Mouse (Mus musculus): ENCODE measurements around the gene Vcl.

Gene Vcl

DNA sequence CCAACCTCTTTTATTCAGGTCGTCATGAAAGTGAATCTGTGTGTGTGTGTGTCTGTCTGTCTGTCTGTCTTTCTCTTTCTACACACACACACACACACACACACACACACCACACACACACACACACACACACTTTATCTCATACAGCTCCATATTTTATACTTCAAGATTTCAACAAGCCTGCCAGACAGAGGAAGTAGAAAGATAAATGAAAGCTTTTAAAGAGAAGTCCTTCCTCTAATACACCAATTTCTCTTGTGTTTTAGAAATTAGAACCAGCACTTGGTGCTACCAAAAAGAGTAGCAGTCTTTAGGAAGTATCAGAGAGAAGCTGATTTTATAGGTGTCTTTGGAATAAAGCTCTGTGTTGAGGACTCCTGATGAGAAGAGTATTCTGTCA is 9.7 kb downstream of the Vcl start:
- DNase-seq (ENCODE audit: low read depth, low spot score), result no peak

DNA sequence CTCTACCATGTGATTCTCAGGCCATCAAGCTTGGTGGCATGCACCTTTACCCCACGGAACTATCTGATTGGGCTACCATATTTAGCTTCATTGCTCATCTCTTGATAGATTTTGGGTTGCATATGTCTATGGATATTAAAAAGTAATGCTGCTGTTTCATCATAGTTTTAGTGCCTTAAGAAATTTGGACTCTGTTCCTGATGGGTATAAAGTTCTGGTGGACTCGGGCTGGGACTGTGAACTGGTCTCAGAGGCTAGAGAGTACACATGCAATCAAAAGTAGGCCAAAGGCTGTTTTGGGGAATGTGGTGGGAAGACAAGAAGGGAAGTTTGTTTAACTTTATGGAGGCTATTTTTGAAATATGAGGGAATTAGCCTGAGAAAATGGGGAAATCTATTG is 16.1 kb downstream of the Vcl start:
- DNase-seq (ENCODE audit: low read depth, low spot score), result no peak

DNA sequence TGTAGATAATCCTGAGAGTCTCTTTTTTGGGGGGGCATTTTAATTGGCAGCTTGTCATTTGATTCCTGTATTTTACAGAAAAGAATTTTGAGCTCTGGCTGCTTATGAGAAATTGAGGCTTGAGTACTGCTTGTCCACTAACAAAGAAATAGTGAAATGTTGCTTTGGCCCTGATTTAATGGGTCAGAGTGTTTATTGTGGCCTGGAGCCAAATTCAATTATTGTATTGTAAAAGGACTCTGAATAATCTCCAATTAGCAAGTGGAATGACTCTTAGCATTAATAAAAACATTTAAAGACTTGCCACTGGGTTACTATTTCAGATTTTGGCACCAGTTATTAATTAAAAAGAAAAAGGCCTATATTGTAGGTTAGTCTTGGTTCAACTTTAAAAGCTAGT is 26.8 kb downstream of the Vcl start:
- no peak for DNase-seq (ENCODE audit: low read depth, low spot score)

DNA sequence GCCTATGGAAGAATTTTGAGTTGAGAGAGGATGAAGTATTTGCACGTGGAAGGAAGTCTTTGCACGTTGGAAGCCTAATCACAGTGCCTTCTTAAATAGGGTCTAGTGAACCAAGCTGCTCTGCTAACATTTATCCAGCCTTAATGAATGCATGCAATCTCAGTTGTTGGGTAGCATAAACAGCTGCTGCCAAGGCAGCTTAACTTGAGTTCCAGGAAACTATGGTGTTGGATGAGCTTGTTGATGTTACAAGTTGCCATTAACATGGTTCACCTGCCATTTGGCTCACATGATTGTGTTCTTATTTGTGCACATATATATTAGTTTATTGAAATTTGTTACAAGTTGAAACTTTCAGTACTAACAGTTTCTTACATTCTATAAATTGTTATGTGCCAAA is 29.8 kb downstream of the Vcl start:
- DNase-seq (ENCODE audit: low read depth, low spot score), result no peak

DNA sequence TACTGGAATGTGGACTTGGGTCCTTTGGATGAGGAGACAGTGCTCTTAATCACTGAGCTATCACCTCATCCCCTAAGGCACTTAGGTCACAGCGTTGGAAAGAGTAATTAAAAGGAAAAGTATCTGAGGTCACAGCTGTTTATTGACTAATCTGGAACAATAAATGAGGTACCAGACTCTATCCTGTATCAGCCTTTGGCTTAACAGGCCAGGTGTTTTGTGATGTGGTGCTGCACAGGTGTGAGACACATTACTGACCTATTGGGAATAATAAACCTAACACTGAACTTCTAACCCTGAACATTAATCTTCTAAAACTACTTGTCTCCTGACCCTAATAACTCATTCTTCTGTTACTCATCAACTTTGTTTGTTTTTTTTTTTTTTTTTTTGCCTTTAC is 33.3 kb downstream of the Vcl start:
- DNase-seq (ENCODE audit: low read depth, low spot score), result no peak

DNA sequence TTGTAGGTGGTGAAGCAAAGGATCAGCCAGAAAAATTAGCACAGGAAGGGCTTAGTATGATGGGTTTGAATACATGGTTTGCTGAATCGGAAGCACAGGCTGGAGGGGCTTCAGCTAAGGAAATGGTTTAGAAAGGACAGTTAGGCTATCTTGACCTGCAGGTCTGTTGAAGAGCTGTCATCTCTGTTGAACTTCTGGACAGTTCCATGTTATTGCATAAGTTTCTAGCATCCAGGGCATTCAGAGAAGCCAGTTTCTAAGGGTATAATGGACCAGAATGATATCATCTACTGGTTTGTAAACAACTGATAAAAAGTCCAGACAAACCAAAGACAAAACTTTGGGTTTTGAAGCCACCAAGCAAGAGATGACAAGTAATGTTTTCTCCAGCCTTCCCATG is 33.7 kb downstream of the Vcl start:
- no peak for DNase-seq (ENCODE audit: low read depth, low spot score)

DNA sequence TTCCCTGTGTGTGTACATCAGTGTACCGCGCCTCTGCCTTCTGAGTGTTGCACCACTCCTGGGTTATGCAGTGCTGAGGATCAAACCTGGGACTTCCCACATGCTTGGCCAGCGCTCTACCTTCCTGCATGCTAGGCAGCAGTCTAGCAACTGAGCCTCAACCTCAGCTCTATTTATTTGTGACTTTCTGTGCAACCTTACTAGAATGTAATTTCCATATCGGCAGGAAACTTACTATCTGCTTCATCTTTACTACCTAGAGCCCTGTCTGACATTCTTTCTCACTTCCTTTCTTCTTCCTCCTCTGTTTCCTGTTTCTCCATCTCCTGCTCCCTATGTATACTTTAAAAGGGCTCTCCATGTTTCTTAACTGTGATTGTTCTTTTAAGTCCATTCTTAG is 34.7 kb downstream of the Vcl start:
- no peak for DNase-seq (ENCODE audit: low read depth, low spot score)

DNA sequence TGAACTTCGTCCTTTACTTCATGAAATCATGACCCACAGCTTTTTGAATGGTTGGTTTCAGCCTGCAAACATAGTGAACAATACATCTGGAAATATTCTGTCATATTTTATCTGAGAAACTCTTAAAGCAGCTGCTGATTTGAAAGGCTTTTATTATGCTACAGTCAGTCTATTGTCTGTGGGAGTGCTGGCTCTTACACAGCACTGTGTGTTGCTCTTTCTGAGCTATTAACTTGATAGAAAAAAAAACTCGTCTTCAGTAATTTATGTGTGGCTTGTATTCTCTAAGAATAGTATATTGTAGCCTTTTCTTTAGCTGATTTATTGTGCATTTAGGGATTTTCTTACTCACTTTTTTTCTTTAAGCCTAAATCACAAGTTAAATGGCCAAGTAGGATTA is 35.1 kb downstream of the Vcl start:
- DNase-seq (ENCODE audit: low read depth, low spot score), result no peak

DNA sequence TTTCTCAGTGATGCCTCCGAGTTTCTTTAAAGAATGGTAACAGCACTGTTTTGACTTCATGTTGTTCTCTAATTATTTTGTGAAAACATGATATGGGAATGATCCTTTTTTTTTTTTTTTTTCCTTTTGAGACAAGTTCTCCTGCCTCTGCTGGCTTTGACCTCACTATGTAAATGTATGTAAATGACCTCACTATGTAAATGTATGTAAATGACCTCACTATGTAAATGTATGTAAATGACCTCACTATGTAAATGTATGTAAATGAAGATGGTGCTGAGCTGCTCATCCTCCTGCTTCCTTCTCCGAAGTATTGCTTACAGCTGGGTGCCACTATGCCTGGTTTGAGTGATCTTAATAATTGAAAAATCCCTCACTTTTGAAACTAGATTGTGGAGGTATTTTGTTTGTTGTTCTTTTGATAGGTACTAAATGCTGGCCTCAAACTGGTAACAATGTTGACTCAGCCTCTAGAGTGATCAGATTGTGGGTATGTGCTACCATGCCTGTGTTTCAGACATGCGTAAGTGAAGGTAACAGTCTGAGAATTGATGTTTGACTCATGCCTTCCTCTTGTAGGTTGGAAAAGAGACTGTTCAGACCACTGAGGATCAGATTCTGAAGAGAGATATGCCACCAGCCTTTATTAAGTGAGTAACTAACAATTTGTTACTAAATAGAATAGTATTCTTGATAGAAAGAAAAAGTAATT is 37.9 kb downstream of the Vcl start:
- no peak for DNase-seq (ENCODE audit: low read depth, low spot score)

DNA sequence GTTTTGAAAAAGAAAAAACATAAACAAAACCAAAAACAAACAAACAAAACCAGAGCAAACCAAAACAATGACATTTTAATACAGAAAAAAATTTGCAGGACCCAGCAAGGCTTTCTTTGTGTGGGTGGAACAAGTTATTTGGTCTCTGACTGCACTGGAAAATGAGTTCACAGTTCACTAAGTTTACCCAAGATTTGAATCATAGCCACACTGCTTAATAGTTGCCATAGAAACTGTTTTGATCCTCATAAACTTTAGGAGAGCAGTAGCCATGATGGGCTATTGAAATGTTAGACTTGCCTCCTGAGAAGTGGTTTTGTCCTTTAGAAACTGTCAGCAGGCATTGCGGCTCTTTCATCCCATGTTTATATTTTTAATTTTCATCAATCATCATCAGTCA is 39.9 kb downstream of the Vcl start:
- no peak for DNase-seq (ENCODE audit: low read depth, low spot score)

DNA sequence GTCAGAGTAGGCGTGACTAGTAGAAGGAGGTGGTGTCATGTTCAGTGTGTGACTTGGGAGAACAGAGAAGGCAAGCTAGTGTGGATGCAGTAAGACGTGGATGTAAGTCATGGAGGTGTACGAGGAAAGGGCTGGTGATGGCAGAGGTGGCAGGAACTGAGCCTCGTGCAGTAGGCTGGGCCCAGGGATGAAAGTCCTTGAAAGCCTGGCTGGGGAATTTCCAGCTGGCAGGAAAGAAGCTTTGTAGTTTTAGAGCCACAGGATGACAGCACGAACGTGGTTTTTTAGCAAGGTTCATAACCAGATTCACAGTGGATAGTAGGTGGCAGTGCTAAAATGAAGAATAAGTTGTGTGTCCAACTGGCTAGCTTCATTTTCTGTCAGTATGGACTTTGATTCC is 41.2 kb downstream of the Vcl start:
- DNase-seq (ENCODE audit: low read depth, low spot score), result peak; percentile 56

DNA sequence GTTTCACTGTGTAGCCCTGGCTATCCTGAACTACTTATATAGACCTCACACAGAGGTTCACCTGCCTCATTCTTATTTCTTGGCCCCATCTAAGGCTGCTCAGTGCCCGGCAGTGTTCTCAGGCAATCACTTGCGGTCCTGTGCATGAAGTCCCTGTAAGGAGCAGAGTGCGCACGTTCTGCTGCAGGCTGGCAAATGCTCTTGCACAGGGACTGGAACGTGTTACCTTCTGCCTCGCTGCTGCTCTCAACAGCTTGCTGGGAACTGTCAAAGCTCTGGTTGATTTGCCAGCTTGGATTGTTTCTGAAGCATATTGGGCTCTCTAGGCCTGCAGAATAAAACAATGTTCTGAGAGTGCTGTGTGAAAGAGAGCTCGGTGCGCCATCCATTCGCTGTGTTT is 41.7 kb downstream of the Vcl start:
- peak; percentile 92 for DNase-seq (ENCODE audit: low read depth, low spot score)

DNA sequence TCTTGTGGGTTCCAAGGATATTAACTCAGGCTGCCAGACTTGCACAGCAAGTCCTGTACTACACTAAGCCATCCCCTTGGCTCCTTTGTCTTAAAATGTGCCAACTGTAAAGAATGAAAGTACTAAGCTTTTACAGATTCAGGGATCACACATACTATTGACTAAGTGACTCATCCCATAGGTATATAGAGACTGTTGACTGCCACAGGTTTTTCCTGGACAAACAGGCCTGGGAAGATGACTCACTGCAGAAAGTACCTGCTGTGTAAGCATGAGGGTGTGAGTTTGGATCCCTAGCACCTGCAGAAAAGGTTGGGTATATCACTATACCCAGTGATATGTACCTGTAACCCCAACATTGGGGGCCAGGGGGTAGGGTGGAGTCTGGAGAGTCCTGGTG is 44.6 kb downstream of the Vcl start:
- DNase-seq (ENCODE audit: low read depth, low spot score), result no peak

DNA sequence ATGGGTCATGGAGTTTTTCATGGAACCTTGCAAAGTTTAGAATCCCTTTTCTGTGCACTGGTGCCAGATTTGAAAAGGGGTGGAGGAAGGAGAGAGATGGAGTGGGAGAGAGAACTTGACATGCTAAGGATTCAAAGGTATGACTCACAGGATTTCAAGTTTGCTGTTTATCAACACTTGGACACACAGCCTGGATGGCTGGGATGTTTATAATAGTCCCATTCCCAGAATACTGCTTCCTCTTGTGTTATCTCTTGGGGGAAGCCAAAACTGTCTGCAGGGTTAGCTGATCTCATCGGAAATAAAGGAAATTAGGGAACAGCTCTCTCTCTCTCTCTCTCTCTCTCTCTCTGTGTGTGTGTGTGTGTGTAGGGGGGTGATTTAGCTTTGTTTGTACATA is 47.5 kb downstream of the Vcl start:
- peak; percentile 22 for DNase-seq (ENCODE audit: low read depth, low spot score)

DNA sequence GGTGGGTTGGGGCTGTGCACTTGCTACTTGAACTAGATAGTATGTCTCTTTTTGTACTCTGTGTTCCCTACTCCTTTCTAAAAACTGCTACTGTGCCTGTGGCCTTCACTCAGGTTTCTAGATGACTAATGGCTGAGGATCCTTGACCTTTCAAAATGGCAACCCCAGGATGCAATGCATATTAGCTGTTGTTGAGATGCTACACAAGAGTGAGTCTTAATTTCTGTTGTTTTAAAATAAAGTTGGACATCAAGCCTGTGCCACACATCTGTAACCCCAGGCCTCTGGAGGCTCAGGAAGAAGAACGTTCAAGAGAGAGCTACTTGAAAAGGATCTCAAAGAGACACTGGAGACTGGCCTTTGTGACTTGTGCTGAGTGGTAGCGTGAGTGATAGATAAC is 48.5 kb downstream of the Vcl start:
- no peak for DNase-seq (ENCODE audit: low read depth, low spot score)

DNA sequence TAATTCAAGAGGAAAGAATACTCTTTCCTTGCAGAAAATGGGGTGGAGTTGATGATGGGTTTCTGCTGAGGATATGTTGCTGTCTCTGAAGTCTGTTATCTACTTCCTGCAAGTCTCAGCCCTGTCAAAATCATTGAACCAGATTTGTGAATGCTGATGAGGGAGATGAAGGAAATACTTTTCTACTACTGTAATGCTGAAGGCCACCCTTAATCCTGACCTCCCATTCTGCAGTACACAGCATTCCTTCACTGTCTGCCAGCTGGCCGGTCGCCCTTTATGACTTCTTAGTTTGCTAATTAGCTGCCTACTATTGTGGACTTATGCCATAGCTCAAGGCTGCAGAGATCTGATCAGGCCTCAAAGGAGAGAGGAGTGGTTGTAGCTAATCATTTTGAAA is 54.6 kb downstream of the Vcl start:
- DNase-seq (ENCODE audit: low read depth, low spot score), result peak; percentile 60

DNA sequence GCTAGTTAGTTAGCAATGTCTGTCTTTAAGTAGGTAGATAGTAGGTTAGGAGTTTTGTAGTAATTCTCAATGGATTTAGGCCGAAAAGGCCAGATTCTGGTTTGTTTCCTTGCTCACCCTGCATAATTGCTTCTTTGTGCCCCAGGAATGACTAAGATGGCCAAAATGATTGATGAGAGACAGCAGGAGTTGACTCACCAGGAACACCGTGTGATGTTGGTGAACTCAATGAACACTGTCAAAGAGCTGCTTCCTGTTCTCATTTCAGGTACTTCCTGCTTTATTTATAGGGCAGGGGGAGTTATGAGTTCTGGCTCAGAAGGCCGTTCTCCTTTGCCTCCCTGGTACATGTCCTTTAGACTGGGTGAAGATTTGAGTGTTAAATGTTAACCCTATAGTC is 56.3 kb downstream of the Vcl start:
- no peak for DNase-seq (ENCODE audit: low read depth, low spot score)

DNA sequence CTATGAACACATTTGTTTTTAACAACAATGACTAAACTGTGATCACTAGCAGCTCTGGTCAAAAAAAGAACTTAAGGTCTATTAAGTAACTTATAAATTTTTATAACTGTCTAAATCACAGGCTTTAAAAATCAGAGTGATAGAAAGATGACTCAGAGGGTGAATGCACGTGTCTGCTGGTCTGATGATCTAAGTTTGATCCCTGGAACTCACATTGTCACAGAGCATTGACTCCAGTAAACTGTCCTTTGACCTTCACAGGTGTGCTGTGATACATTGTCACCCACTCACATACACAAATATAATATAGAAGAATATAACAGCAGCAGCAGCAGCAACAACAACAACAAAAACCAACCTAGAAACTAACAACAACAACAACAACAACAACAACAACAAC is 62.3 kb downstream of the Vcl start:
- DNase-seq (ENCODE audit: low read depth, low spot score), result no peak

DNA sequence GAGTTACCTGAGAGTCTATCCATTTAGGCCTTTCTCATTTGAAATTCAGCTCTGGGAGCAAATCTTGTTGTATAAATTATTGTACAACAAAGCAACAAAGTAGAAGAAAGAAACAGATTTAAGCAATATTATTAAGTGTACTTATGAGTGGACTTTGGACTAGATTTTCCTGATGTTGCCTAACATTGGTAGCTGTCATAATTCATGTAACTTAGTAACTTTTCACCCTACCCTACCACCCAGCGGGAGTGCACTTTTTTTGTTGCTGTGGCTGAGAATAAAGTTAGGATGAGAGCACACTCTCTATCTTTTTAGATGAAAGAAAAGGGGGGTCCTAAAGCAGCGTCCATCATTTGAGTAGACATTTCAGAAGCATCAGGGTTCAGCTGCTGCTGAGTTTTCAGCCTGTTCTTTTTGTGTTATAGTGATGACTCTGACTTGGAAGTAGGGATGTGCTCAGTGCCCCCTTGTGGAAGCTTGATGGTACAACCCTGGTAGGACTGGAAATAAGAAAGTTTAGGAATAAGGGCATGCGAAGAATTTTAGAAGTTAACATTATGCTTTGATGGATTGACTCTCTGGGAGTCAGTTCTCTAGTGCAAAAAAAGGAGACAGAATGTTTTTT is 64.0 kb downstream of the Vcl start:
- DNase-seq (ENCODE audit: low read depth, low spot score), result peak; percentile 84

DNA sequence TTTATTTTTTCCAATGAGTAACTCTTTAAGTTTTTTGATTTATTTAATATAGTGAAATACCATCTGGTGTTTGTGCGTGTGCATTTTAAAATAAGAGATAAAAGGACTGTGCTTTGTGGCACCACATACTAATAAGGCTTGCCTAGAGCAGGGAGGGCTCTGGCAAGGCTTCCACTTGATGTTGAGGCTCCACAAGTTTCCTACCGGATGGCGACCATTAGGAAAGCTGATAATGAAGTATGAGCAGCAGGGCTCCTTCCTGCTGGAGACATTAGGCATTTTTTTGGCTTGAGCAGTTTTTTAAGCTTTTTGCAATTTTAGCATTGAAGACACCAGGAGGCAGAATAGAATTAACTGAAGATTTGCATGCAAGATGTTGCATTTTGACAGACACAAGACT is 65.3 kb downstream of the Vcl start:
- no peak for DNase-seq (ENCODE audit: low read depth, low spot score)

DNA sequence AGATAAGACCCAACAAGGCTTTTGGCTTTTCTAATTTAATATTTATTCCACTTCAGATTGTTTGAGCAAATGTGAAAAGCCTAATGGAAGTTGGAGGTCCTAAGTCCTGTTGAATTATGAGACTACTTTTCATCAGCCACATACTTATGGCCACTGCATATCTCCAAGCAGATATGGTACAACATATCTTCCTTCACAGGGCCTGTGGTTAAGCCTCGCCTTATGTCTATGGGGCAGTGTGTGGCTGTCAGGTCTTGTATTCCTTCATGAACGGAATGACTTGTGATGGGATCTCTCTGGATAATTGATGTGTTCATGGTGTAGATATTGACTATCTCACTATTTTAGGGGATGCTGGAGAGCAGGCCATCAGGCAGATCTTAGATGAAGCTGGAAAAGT is 66.3 kb downstream of the Vcl start:
- DNase-seq (ENCODE audit: low read depth, low spot score), result no peak

DNA sequence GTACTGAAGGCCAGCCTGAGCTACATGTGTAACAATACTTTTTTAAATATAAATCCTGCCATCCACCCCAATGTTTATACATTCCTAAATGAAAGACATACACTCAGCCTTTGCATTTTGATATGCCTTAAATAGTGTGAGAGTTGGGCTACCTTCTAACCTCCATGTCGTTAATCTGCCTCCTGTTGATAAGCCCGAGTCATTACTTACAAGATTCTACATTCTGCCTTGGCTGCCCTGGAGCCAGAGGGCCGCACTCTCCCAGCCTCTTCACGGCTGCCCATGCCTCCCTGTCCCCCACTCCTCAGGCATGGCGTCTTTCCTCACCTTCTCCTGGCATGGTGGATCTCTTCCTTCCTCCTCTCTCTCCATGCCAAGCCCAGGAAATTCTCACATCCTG is 67.2 kb downstream of the Vcl start:
- no peak for DNase-seq (ENCODE audit: low read depth, low spot score)

DNA sequence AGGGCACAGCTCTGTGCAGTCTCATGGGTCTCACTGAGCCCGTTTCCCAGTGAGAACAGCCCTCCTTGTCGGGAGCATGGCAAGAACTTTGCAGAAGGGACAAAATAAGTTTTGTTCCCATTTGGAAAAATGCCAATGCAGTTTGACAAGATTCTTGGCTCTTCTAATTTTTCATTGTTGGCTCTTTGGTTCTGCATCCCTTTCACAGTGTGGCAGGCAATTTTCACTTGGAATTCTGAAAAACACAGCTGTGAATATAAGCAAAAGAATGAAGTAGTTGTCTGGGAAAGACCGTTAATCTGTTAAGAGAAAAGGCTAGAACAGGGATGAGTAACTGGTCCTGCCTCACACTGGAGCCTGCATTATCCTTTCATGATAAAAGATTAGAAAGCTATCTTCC is 68.3 kb downstream of the Vcl start:
- DNase-seq (ENCODE audit: low read depth, low spot score), result peak; percentile 13

DNA sequence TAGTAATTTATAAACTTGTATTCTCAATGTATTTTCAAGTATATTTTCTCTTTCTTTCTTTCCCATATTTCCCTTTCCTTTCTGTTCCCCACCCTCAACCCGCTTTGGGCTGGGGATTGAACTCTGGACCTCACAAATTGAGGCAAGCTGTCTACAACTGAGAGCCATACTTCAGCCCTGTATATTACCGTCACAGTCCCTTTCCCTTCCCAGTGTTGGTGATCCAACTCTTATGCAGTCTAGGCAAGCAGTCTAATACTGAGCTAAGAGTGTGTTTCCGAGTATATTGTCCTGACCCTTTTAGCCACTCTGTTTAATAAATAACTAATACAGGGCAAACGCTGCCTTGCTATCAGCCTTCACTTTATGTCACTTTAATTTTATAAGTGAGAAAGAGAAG is 70.4 kb downstream of the Vcl start:
- DNase-seq (ENCODE audit: low read depth, low spot score), result no peak
